Mouse (Mus musculus) MEL (cell line): ENCODE data around the gene Clcn6. TPM values are rescaled to one million over a fixed set of nuclear protein-coding genes. Genes with fewer than 3 reads are reported as not detected.

Experiments
- DNase-seq: peaks from one replicate; pipeline ENCODE4 v3.0.0; 2011; ENCODE audit warnings: low read depth, low spot score
- H3K27ac ChIP-seq: 2 replicates; pipeline ENCODE4 v1.5.1; 2012; ENCODE audit warnings: low read depth, mild to moderate bottlenecking, control low read depth, low read length, moderate library complexity; ENCODE audit not compliant: control insufficient read depth
- H3K27me3 ChIP-seq, 2 experiments: fragments of 150-350 bp in 1 of 2; sonication (generic) in 1 of 2; 2 replicates each; pipeline ENCODE4 v1.6.1; 2012; ENCODE audit warnings: low read length in 2 of 2, mild to moderate bottlenecking in 2 of 2, improper control_type of control experiment in 1 of 2, moderate library complexity in 1 of 2; ENCODE audit not compliant: insufficient read depth in 2 of 2, control insufficient read depth in 1 of 2
- H3K36me3 ChIP-seq, 2 experiments: 2 replicates each; pipeline ENCODE4 v1.6.1; 2012 to 2014; ENCODE audit warnings: low read length in 2 of 2, improper control_type of control experiment in 1 of 2, inconsistent platforms in 1 of 2, mild to moderate bottlenecking in 1 of 2; ENCODE audit not compliant: insufficient read depth in 2 of 2, control insufficient read depth in 1 of 2
- H3K4me1 ChIP-seq, 2 experiments: fragments of 150-350 bp in 1 of 2; sonication (generic) in 1 of 2; 2 replicates each; pipeline ENCODE4 v1.6.1; 2012; ENCODE audit warnings: low read length in 2 of 2, improper control_type of control experiment in 1 of 2, mild to moderate bottlenecking in 1 of 2; ENCODE audit not compliant: insufficient read depth in 2 of 2, control insufficient read depth in 1 of 2
- H3K4me3 ChIP-seq, 2 experiments: fragments of 150-350 bp in 1 of 2; sonication (generic) in 1 of 2; 2 replicates each; pipeline ENCODE4 v1.5.1; 2012; ENCODE audit warnings: low read depth in 2 of 2, low read length in 2 of 2, mild to moderate bottlenecking in 2 of 2, moderate library complexity in 2 of 2, control low read depth in 1 of 2, improper control_type of control experiment in 1 of 2; ENCODE audit not compliant: control insufficient read depth in 1 of 2, insufficient read depth in 1 of 2
- H3K79me2 ChIP-seq: 2 replicates; pipeline ENCODE4 v1.6.1; 2012; ENCODE audit warnings: mild to moderate bottlenecking, low read length, moderate library complexity; ENCODE audit not compliant: control insufficient read depth, poor library complexity, insufficient read depth
- H3K9ac ChIP-seq: 2 replicates; pipeline ENCODE4 v1.6.1; 2012; ENCODE audit warnings: low read depth, mild to moderate bottlenecking, control low read depth, low read length, moderate library complexity; ENCODE audit not compliant: control insufficient read depth, poor library complexity, severe bottlenecking
- H3K9me3 ChIP-seq: fragments of 150-350 bp; sonication (generic); replicated peaks from 2 replicates; pipeline ENCODE4 v1.6.1; 2012; ENCODE audit warnings: mild to moderate bottlenecking, low read length, improper control_type of control experiment, moderate library complexity; ENCODE audit not compliant: insufficient read depth
- BHLHE40 ChIP-seq: IDR thresholded peaks from 2 replicates; pipeline ENCODE4 v1.6.1; 2012; ENCODE audit warnings: low read depth, mild to moderate bottlenecking, inconsistent platforms, low read length, improper control_type of control experiment, borderline replicate concordance
- CHD2 ChIP-seq: IDR thresholded peaks from 2 replicates; pipeline ENCODE4 v1.6.1; 2011; ENCODE audit warnings: low read length, improper control_type of control experiment
- CTCF ChIP-seq, 3 experiments: IDR thresholded peaks in 2 of 3; conservative IDR thresholded peaks in 1 of 3; 2 replicates each; pipeline ENCODE4 v1.5.1; 2011 to 2012; ENCODE audit warnings: low read length in 3 of 3, low read depth in 2 of 3, mild to moderate bottlenecking in 2 of 3, improper control_type of control experiment in 1 of 3, inconsistent platforms in 1 of 3, mixed read lengths in 1 of 3, moderate library complexity in 1 of 3; ENCODE audit not compliant: control insufficient read depth in 1 of 3, insufficient read depth in 1 of 3, poor library complexity in 1 of 3, severe bottlenecking in 1 of 3
- E2F4 ChIP-seq: IDR thresholded peaks from 2 replicates; pipeline ENCODE4 v1.6.1; 2011; ENCODE audit warnings: low read depth, low read length, improper control_type of control experiment, borderline replicate concordance
- ELF1 ChIP-seq: IDR thresholded peaks from 2 replicates; pipeline ENCODE4 v1.6.1; 2014; ENCODE audit warnings: low read depth, mild to moderate bottlenecking, inconsistent platforms, low read length, improper control_type of control experiment, moderate library complexity
- ETS1 ChIP-seq: IDR thresholded peaks from 2 replicates; pipeline ENCODE4 v1.6.1; 2012; ENCODE audit warnings: low read depth, mild to moderate bottlenecking, inconsistent platforms, low read length, improper control_type of control experiment, moderate library complexity
- GABPA ChIP-seq: IDR thresholded peaks from 2 replicates; pipeline ENCODE4 v1.6.1; 2012; ENCODE audit warnings: low read depth, mild to moderate bottlenecking, inconsistent platforms, low read length, improper control_type of control experiment, moderate library complexity
- GATA1 ChIP-seq: IDR thresholded peaks from 2 replicates; pipeline ENCODE4 v1.6.1; 2011; ENCODE audit warnings: low read depth, low read length, improper control_type of control experiment
- HCFC1 ChIP-seq: IDR thresholded peaks from 2 replicates; pipeline ENCODE4 v1.6.1; 2012; ENCODE audit warnings: low read depth, mild to moderate bottlenecking, inconsistent platforms, low read length, improper control_type of control experiment, moderate library complexity
- KAT2A ChIP-seq: conservative IDR thresholded peaks from 2 replicates; pipeline ENCODE4 v1.6.1; 2012; ENCODE audit warnings: low read depth, low read length, improper control_type of control experiment, inconsistent platforms
- MAFK ChIP-seq: IDR thresholded peaks from 2 replicates; pipeline ENCODE4 v1.6.1; 2011; ENCODE audit warnings: low read depth, mild to moderate bottlenecking, low read length, improper control_type of control experiment, borderline replicate concordance
- MAZ ChIP-seq: IDR thresholded peaks from 2 replicates; pipeline ENCODE4 v1.6.1; 2012; ENCODE audit warnings: low read depth, mild to moderate bottlenecking, inconsistent platforms, low read length, improper control_type of control experiment
- MEF2A ChIP-seq: IDR thresholded peaks from 2 replicates; pipeline ENCODE4 v1.6.1; 2014; ENCODE audit warnings: low read depth, mild to moderate bottlenecking, inconsistent platforms, low read length, improper control_type of control experiment; ENCODE audit not compliant: poor library complexity, insufficient replicate concordance, severe bottlenecking; ENCODE audit errors: extremely low read depth
- MXI1 ChIP-seq: IDR thresholded peaks from 2 replicates; pipeline ENCODE4 v1.6.1; 2011; ENCODE audit warnings: mild to moderate bottlenecking, low read depth, low read length, improper control_type of control experiment
- MYB ChIP-seq: IDR thresholded peaks from 2 replicates; pipeline ENCODE4 v1.6.1; 2011; ENCODE audit warnings: mild to moderate bottlenecking, low read depth, low read length, improper control_type of control experiment
- MYC ChIP-seq: IDR thresholded peaks from 2 replicates; pipeline ENCODE4 v1.6.1; 2011; ENCODE audit warnings: low read depth, mild to moderate bottlenecking, low read length, improper control_type of control experiment, moderate library complexity
- NELFE ChIP-seq: IDR thresholded peaks from 2 replicates; pipeline ENCODE4 v1.6.1; 2011; ENCODE audit warnings: low read depth, low read length, improper control_type of control experiment
- NRF1 ChIP-seq: IDR thresholded peaks from 2 replicates; pipeline ENCODE4 v1.6.1; 2014; ENCODE audit warnings: low read depth, mild to moderate bottlenecking, inconsistent platforms, low read length, improper control_type of control experiment, moderate library complexity; ENCODE audit not compliant: poor library complexity, insufficient read depth, severe bottlenecking
- POLR2A ChIP-seq, 2 experiments: IDR thresholded peaks; 2 replicates each; pipeline ENCODE4 v1.6.1; 2011 to 2012; ENCODE audit warnings: low read length in 2 of 2, mild to moderate bottlenecking in 2 of 2, control low read depth in 1 of 2, improper control_type of control experiment in 1 of 2, low read depth in 1 of 2, moderate library complexity in 1 of 2; ENCODE audit not compliant: control insufficient read depth in 1 of 2, insufficient read depth in 1 of 2, poor library complexity in 1 of 2
- POLR2AphosphoS5 ChIP-seq: IDR thresholded peaks from 2 replicates; pipeline ENCODE4 v1.6.1; 2012; ENCODE audit warnings: low read depth, borderline replicate concordance, mild to moderate bottlenecking, inconsistent platforms, low read length, moderate library complexity, mixed read lengths
- SIN3A ChIP-seq: IDR thresholded peaks from 2 replicates; pipeline ENCODE4 v1.6.1; 2012; ENCODE audit warnings: low read length, improper control_type of control experiment, inconsistent platforms
- SMC3 ChIP-seq: IDR thresholded peaks from 2 replicates; pipeline ENCODE4 v1.6.1; 2011; ENCODE audit warnings: low read depth, low read length, improper control_type of control experiment
- TBP ChIP-seq: IDR thresholded peaks from 2 replicates; pipeline ENCODE4 v1.8.0; 2011; ENCODE audit warnings: low read depth, low read length, improper control_type of control experiment
- UBTF ChIP-seq: IDR thresholded peaks from 2 replicates; pipeline ENCODE4 v1.6.1; 2012; ENCODE audit warnings: low read depth, mild to moderate bottlenecking, inconsistent platforms, low read length, improper control_type of control experiment, moderate library complexity, borderline replicate concordance; ENCODE audit not compliant: insufficient read depth
- USF1 ChIP-seq: IDR thresholded peaks from 2 replicates; pipeline ENCODE4 v1.6.1; 2014; ENCODE audit warnings: low read depth, mild to moderate bottlenecking, inconsistent platforms, low read length, improper control_type of control experiment, moderate library complexity
- ZC3H11A ChIP-seq: IDR thresholded peaks from 2 replicates; pipeline ENCODE4 v1.6.1; 2012; ENCODE audit warnings: low read depth, mild to moderate bottlenecking, inconsistent platforms, low read length, improper control_type of control experiment
- ZMIZ1 ChIP-seq: IDR thresholded peaks from 2 replicates; pipeline ENCODE4 v1.6.1; 2012; ENCODE audit warnings: low read depth, mild to moderate bottlenecking, inconsistent platforms, low read length, improper control_type of control experiment, moderate library complexity
- polyA plus RNA-seq, 2 experiments: library from polyadenylated mRNA; stranded (reverse) in 1 of 2; unstranded in 1 of 2; fragments of >175 nt in 1 of 2; fragments of >200 nt in 1 of 2; gene quantifications; 2 replicates each; pipeline versions ENCODE4 v1.2.1 to v1.2.4; 2012; ENCODE audit warnings: low replicate concordance in 2 of 2, low read depth in 1 of 2; ENCODE audit not compliant: insufficient read length in 2 of 2, insufficient read depth in 1 of 2, missing spikeins in 1 of 2
- total RNA-seq: library from RNA; depleted of rRNA; stranded (reverse); fragments of 300-350 nt; gene quantifications from 2 replicates; pipeline ENCODE4 v1.2.3, GENCODE M21; 2012

The Clcn6 gene
- total and polyA plus RNA-seq, 3 experiments: 5.8 to 17.5 TPM; not detected in 1

GRCm38 (mm10) chr4:147962781-147963180 is 75.8 kb downstream of the Clcn6 start:
- no peaks in the 10 kb centered on the region; a peak in 1 of 4 replicates for H3K27me3 ChIP-seq

GRCm38 (mm10) chr4:147959881-147960831 is 78.5 kb downstream of the Clcn6 start:
- DNase-seq: peak; percentile 91
- Histone ChIP-seq H3K9ac (peak overlapping the region; percentile 14; the same call in 1 of the 2 replicates), H3K9me3 (no peaks in the 10 kb centered on the region), H3K79me2 (no peaks in the 10 kb centered on the region), H3K4me1 (peaks cover 0 to 4% of the 10 kb centered on the region in 2 experiments; a peak in 1 of 4 replicates), H3K4me3 (peak overlapping the region; percentile 21 to 37; a peak in 2 of 4 replicates), H3K27me3 (no peaks in the 10 kb centered on the region), H3K36me3 (no peaks in the 10 kb centered on the region), H3K27ac (no peak overlapping the region)
- no peak for TF ChIP-seq ZMIZ1
- peak; percentile 90 for TF ChIP-seq ELF1
- peak; percentile 77 for TF ChIP-seq SIN3A
- TF ChIP-seq UBTF: no peak
- no peak for TF ChIP-seq POLR2AphosphoS5
- TF ChIP-seq BHLHE40: no peak
- TF ChIP-seq MAFK: no peak
- peak; percentile 69 for TF ChIP-seq ZC3H11A
- no peak for TF ChIP-seq GATA1
- TF ChIP-seq MYC: no peak
- TF ChIP-seq MEF2A: no peak
- no peak for TF ChIP-seq TBP
- no peak for TF ChIP-seq ETS1
- no peak for TF ChIP-seq KAT2A
- no peak for TF ChIP-seq USF1
- TF ChIP-seq POLR2A (IDR thresholded peaks at IDR 0.05; ENCODE audit: control insufficient read depth in 1 of 2, insufficient read depth in 1 of 2, low read depth in 1 of 2, low read length in 2 of 2, poor library complexity in 1 of 2): no peak
- TF ChIP-seq CTCF (IDR thresholded peaks at IDR 0.05 in 2 of 3, conservative IDR thresholded peaks at IDR 0.05 in 1 of 3; ENCODE audit: control insufficient read depth in 1 of 3, insufficient read depth in 1 of 3, low read depth in 2 of 3, low read length in 3 of 3, poor library complexity in 1 of 3, severe bottlenecking in 1 of 3): peak; percentile 57 to 83 (median 75)
- no peak for TF ChIP-seq NELFE
- TF ChIP-seq GABPA: no peak
- TF ChIP-seq MAZ: no peak
- TF ChIP-seq E2F4: no peak
- peak; percentile 76 for TF ChIP-seq SMC3
- TF ChIP-seq MYB: no peak
- TF ChIP-seq CHD2: no peak
- TF ChIP-seq HCFC1: peak; percentile 62

More at GRCm38 (mm10) chr4:147962781-147963180, 75.8 kb downstream of the Clcn6 start:
- TF ChIP-seq USF1 (no peak), ZC3H11A (no peak), UBTF (no peak), ZMIZ1 (no peak), ETS1 (no peak), GATA1 (no peak), MXI1 (no peak), NRF1 (no peak), HCFC1 (no peak), MEF2A (no peak), NELFE (no peak), BHLHE40 (no peak)
- Histone ChIP-seq H3K79me2 (no peaks in the 10 kb centered on the region), H3K9ac (no peak overlapping the region), H3K4me3 (no peak overlapping the region), H3K9me3 (no peaks in the 10 kb centered on the region), H3K4me1 (peaks cover 0 to 4% of the 10 kb centered on the region in 2 experiments; a peak in 1 of 4 replicates), H3K36me3 (no peaks in the 10 kb centered on the region), H3K27ac (no peak overlapping the region)
- DNase-seq: no peak
